Mouse (Mus musculus) large intestine, adult 2 months (tissue): ENCODE data around the gene Cdh8. TPM values are rescaled to one million over a fixed set of nuclear protein-coding genes. Genes with fewer than 3 reads are reported as not detected.
"Not testable (repeated sequence)": the region's sequence is repeated elsewhere in the genome, so short reads cannot be mapped to it uniquely, and the experiment has no call there.

Experiments used
- DNase-seq: peaks from one replicate; pipeline ENCODE4 v3.0.0-alpha.2; 2012; ENCODE audit warnings: low read depth, low spot score
- WGBS: fragments of 180-500 bp; shearing (Covaris S2); methylation state at CpG from one replicate; pipeline ENCODE4 v1.1.7; 2018; 5-methylcytosine and 5-hydroxymethylcytosine counted together
- polyA plus RNA-seq: library from polyadenylated mRNA; depleted of rRNA; stranded (reverse); fragments of >200 nt; gene quantifications from 2 replicates; pipeline ENCODE4 v1.2.3, GENCODE M21; 2012

Cdh8 gene
- polyA plus RNA-seq, 1 experiment, result 0.02 TPM

DNA sequence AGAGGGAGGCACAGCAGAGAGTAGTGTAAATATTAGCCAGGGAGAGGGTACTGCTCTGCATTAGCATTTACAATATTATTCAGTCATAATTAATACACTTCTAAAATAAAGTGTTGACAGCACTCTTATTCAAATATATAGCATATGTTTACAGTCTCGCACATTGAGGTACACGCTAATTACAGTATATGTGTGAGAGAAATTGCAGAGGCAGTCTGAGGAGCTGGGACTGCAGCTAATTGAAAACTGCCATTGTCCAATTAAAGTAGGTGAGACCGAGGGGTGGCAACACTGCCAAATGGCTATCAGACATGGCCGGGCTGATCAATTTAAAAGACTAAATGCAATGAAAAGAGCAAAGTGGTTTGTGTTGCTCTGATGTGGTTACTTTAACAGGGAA is 112.1 kb downstream of the Cdh8 start:
- 82% methylated on average over 4 of the region's 4 CpGs for WGBS
- DNase-seq, result no peak

DNA sequence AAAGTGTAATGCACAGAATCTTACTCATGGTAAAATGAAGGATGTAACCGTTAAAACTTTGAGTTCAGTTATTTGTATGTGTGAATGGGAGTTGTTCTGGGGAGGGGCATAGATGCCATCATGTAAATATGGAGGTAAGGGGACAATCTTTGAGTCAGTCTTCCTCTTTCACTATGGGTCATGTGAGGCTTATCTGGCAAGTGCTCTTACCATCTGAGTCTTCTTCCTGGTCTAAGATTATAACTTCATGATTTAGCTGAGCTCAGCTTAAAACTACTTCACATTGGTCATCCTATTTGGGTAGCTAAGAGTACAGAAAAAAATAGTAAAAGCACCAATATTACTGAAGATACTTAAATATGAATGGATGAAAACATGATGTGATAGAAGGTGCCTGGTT is 126.1 kb downstream of the Cdh8 start:
- WGBS, result 85% methylated on average over 1 of the region's 1 CpGs
- no peak for DNase-seq

DNA sequence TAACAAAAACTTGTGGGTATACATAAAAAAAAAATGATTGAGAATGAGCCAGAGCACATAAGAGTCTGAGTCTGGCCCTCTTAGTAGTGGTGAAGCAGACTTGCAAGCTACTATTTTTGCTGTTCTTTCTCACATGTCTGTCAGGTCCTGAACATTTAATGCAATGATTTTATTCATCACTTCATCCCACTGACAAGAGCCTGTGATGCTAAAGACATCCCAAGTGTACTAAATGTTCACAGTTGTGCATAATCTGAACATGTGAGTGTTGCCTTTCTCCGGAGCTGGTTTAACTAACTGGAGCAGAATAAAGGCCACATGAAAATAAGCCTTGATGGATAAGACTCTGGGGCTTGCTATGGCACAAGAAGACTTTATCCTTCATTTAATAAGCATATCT is 131.2 kb downstream of the Cdh8 start:
- 92% methylated on average over 1 of the region's 1 CpGs for WGBS
- DNase-seq, result no peak

DNA sequence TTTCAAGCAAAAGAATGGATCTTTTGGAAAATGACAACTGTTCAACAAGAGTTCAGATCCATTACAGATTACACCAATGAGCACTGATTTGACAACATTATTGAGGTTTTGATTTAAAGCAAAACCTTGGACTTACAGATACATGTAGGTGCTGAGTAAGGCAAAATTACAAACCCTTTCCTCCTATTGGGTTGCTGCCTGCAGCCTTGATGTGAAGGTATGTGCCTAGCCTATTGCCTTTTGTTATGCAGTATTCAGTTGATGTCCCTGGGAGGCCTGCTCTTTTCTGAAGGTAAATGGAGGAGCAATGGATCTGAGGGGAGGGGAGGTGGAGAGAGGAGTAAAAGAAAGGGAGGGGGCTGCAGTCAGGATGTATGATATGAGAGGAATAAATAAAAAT is 135.9 kb downstream of the Cdh8 start:
- no peak for DNase-seq

DNA sequence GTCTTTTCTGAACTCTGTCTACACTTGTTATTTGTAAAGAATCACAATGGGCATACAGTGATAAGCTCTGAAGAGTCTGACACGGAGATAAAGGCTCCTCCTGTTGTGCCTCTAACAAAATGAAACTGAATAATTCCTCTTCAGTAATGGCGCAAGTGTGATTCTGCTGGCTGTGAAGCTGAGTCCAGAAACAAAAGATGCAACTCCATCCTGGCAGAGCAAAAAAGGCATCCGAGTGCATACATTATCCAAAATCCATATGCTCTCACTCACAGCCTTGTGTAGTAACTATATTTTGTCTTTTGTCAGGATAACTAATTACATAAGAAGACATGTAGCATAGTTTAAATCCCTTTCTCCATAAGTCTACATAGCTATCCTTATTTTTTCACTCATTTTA is 149.1 kb downstream of the Cdh8 start:
- DNase-seq, result no peak
- WGBS, result 73% methylated on average over 3 of the region's 3 CpGs

DNA sequence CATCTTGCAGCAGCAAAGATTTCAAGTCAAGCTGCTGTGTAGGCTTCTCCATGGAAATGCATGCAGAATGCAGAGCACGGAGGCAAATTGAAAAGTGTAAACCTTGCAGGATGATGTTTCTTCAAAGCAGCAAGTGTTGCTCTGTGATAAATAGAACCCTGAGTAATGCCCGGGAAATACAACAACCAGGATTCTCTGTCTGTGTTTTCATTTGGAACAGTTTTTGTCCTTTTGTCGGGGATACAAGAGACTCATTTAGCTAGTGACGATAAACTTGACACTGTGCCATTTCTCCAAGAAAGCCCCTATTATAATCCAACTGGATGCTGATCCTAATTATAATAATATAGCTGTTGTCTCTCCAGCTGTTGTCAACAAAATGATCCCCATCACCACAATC is 181.9 kb downstream of the Cdh8 start:
- no peak for DNase-seq
- 82% methylated on average over 4 of the region's 4 CpGs for WGBS

DNA sequence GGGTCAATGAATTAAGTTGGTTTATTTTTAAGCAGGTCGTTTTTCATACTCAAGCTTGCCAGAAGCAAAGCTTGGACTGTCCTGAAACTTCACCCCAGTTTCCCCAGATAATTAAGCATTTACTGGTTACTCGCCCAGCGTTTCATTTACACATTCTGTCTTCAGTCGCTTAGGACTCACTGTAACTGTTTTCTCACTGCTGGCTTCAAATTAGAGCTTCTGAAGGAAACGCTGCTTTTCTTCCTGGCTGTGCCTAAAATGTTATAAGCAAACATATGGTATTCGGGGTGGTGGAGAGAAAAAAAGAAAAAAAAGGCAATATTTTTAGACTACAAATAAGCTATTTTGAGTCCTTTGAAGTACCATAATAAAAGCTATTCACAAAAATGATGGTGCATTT is 192.6 kb downstream of the Cdh8 start:
- WGBS, result 57% methylated on average over 6 of the region's 6 CpGs
- DNase-seq, result no peak

DNA sequence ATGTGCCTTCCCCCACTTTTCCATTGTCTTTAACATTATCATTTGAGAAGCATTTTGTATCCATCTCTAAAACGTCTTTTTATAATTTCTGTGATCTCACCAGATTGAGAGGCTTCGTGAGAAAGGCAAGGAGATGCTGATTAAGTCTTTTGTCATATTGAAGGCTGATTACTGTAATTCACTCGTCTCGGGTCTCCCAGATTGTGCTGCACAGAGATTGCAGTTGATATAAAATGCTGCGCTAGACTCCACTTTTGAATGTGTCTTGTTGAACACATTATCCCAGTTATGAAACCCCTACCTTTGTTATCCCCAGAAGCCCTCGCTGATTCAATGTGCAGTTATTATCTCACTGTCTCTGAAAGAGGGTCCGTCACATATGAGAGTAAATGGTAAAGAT is 211.1 kb downstream of the Cdh8 start:
- DNase-seq, result no peak
- WGBS, result 84% methylated on average over 7 of the region's 7 CpGs

DNA sequence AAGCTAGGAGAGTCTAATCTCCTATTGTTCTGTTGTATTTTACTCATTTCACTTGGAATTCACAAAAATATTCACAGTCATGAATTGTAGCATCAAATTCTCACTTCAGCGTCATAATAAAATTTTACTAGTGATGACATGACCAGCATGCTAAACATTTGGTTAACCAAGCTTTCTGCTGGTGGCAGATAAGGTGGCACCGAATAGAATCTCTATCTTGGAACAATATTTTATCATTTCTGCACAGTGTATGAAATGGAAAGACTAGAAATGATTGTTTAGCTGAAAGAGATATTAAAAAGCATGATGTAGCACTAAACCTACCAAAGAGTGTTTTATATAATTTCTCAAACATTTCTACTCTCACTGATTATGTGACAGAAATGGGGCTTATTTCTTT is 225.6 kb downstream of the Cdh8 start:
- 75% methylated on average over 2 of the region's 2 CpGs for WGBS
- DNase-seq, result no peak

DNA sequence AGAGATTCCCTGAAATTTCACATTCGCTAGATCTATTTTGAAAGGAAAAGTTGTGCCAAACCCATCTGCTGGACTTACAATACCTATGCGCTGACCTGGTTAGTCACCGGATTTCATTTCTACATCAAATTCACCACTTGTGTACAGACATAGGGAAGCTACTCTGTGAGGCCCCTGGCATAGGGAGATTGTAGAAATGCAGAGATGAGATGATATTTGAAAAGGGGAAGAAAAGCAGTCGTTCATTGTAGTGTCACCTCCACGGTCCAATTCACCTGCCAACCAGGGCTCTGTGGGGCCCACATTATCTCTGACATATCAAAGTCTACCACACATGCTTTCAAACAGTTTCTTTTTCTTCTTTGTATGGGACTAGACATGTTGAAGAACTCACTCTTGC is 229.4 kb downstream of the Cdh8 start:
- WGBS, result 89% methylated on average over 5 of the region's 5 CpGs

DNA sequence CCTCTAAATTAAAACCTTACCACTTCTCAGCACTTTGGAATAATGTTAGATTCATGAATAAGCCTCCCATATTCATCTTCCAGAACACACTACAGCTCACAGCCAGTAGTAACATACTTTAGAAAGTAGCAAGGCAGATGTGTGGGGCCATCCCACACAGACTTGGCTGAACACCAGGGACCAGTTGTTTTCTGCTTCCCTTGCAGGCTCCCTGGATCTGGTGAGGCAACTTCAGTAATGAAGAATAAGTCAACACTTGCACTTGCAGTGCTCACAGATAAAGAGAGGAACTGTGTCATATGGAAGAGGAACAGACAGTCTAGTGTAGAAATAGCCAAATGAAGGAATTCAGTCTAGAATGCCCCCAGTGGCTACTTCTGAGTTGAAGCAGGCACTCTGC is 232.1 kb downstream of the Cdh8 start:
- no peak for DNase-seq

More for the DNA sequence above, 229.4 kb downstream of the Cdh8 start:
- DNase-seq, result no peak

DNA sequence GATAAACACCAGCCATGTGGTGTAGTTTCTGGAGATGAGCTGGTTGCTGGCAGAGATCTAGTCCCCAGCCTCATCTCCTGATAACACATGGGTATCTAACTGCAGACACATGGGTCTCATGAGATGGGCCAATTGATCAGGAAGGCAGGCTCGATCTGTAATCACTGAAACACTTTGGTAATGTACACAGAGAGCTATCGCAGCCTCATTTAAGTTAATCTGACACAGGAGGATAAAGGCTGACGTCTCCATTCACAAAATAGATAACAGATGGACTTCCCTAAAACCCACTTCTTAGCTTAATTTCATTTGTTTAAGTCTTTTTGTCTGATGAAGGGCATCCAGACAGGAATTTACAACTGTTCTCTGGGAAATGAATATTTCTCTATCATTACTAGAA is 249.3 kb downstream of the Cdh8 start:
- no peak for DNase-seq
- WGBS, result 57% methylated on average over 3 of the region's 3 CpGs

DNA sequence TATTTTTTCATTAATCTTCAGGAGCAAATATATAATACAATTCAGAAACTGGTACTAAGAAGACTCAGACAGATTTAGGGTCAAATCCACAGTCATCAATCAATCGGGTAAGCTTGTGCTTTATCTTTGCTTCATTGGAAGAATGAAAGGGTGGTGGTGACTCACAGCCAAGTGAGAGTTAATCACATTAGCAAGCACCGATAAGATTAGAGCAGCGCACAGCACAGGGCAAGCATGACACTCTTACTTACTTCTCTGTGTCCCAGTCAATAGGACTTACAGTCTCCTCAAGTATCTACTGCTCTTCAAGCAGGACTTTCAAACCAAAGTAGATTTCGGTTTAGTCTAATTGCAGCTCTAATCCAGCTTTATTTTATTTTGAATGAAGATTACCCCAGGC is 254.6 kb downstream of the Cdh8 start:
- WGBS, result 46% methylated on average over 4 of the region's 4 CpGs
- DNase-seq, result no peak

DNA sequence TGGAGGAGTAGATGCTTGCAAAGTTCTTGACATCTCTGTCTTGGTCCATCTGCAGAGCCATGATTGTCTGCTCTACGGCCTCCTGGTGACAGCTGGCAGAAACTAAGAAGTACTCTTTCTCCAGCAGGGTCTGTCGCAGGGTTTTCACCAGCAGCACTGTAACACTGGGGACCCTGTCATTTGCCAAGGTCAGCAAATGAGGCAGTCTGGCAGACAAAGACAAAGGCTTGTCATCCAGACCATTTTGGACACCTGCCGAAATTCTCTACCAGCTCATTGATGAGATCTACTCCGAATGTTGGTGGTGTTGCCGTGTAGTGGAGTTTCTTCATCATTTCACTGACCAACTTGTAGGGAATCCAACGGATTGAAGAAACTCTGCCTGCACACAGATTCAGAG is 270.8 kb downstream of the Cdh8 start:
- no peak for DNase-seq
- WGBS, result 89% methylated on average over 6 of the region's 6 CpGs

DNA sequence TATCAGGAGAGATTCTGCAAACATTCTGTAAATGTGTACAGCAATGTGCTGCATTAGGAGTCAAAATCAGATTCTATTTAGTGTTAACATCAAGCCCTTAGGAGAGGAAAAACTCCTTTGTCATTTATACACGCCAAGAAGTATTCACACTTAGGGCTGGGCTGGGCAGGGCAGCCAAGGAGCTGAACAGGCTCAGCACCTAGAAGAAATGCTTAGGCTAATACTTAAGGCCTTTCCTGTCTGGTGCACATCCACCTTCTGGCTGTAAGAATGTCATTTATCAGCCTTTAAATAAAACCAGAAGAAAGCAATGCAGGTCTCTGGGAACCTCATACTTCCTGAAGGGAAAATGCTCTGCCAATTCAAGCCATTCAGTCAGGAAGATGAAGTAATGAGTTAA is 271.5 kb downstream of the Cdh8 start:
- WGBS, result 43% methylated on average over 1 of the region's 1 CpGs
- DNase-seq, result not testable (repeated sequence)

DNA sequence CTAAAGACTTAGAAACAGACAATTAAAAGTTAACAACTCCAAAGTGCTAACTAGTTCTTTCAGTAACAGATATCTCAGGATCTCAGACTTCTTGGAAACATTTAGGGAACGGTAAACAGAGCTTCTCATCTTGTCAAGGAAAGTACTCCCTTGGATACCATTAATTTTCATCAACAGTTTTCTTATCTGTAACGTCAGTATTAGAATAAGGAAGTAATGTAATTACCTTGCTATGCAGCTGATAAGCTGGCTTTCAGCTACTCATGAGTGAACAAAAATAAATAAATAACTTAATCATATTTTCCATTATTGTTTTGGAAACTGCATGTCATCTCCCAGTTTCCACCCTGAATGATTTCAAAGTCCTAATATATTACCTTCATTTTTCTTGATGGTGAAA is 317.8 kb downstream of the Cdh8 start:
- DNase-seq, result no peak
- WGBS, result 64% methylated on average over 2 of the region's 2 CpGs

DNA sequence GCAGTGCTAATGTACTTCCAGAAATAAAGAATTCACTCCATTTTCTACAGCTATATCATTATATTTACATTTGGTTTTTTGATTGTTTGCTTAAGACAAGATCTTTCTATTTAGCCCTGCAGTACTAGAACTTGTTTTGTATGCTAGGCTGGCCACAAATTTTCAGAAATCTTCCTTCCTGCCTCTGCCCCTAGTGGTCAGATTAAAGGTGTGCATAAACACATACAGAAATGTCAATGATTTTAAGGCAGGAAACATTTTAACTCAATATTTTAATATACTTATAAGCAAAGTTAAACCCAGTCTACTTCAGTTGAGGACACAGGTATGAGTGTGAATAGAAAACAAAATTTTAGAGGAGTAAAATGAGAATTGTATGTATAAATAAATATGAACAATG is 364.9 kb downstream of the Cdh8 start:
- no peak for DNase-seq

DNA sequence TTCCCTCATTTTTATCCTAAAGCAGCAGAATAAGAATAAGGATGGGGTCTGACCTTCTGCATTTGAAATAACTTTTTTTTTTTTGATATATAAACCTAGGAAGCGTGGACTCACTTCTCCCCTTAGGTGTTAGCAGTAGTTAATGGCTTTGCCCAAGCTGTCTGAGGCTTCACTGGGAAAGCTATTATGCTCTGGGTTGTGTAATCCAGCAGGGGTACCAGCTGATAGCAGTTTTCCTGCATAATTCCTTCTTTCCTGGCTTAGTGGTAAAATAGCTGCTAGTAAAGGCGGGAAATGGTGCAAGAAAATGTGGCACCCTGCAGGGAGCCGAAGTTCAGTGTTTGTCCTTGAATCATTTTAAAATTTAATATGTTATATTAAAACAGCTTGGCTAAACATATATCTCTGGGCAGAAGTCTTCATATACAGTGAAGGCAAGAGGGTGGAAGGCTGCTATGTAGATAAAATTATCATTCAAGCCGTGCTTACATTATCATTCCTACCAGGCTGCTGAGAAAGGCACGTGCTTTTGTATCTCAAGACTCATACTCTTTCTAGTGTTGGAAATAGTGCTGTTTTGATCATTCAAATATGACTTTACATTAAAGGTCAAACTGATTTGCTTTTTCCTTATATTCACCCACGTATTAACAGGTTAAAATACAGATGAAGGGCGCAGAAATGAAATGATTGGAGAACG is 367.5 kb downstream of the Cdh8 start:
- WGBS, result 69% methylated on average over 8 of the region's 8 CpGs
- DNase-seq, result no peak

DNA sequence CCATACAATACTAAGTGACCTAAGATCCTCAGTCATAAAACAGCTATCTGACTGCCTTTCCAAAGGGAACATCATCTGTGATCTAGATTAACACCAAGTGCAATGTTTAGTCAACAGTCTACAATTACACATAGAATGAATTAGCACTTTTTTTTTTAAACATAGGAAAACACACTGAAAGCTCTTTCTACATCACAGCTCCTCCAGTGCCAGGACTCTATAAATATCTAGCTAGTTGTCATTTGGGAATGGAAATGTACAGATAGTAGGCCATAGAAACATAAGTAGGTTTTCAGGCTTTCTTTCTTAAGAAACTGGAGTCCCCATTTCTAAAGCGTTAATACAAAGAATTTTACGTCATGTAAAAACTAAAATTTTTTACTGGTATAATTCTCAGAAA is 375.8 kb downstream of the Cdh8 start:
- no peak for DNase-seq
- WGBS, result 92% methylated on average over 2 of the region's 2 CpGs

DNA sequence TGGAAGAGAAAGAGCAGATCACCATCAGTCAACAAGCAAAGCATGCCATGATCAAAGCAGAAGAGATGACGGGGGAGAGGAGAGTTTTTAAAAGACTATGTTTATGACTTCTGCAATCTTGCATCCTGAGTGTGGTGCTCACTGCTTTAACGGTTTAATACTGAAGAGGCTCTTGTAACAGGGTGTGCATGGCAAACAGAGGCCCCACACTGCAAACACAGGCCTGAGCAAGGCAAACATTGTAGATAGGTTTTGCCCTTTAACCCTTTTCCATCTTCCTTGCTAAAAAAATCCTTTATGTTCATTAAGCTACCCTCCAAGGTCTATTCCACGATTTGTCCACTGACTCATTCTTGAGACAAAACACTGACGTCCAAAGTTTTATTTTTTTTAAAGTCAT is 385.2 kb downstream of the Cdh8 start:
- WGBS, result 19% methylated on average over 4 of the region's 4 CpGs

More for the DNA sequence above, 385.2 kb downstream of the Cdh8 start:
- no peak for DNase-seq
